Mouse (Mus musculus): ENCODE results near the gene Bmpr1b.

- TF ChIP-seq CTCF (IDR thresholded peaks at IDR 0.05; ENCODE audit: control insufficient read depth, insufficient read depth, insufficient read length), result no peak
- TF ChIP-seq USF1 (IDR thresholded peaks at IDR 0.05; ENCODE audit: low read depth), result no peak
- no peak for TF ChIP-seq MAX (IDR thresholded peaks at IDR 0.05)
- TF ChIP-seq MYOG (IDR thresholded peaks at IDR 0.05; ENCODE audit: control insufficient read depth, extremely low read depth, insufficient read length), result no peak
These were observed 39.8 kb upstream of the Bmpr1b start for GRCm38 (mm10) chr3:142209057-142209456.

Measured in C2C12 (cell line).